Mouse (Mus musculus) heart, postnatal 0 days (tissue): ENCODE data around the gene Cep295nl. TPM values are rescaled to one million over a fixed set of nuclear protein-coding genes. Genes with fewer than 3 reads are reported as not detected.
"Not testable (repeated sequence)": the region's sequence is repeated elsewhere in the genome, so short reads cannot be mapped to it uniquely, and the experiment has no call there.

ENCODE experiments used
- ATAC-seq: fragments of 200-750 bp; cut with Nextera tagmentation; 2 replicates; pipeline ENCODE4 v1.8.0; 2017; ENCODE audit warnings: low read depth, moderate number of reproducible peaks, moderate library complexity; ENCODE audit not compliant: insufficient read depth
- DNase-seq: peaks from one replicate; pipeline ENCODE4 v3.0.0-alpha.2; 2016; ENCODE audit warnings: low spot score
- H3K27ac ChIP-seq: fragments of 300-500 bp; sonication (generic); 2 replicates; pipeline ENCODE4 v1.5.1; 2014; ENCODE audit warnings: low read depth, mild to moderate bottlenecking
- H3K27me3 ChIP-seq: fragments of 300-500 bp; sonication (generic); 2 replicates; pipeline ENCODE4 v1.6.1; 2014; ENCODE audit warnings: low read length, mixed read lengths; ENCODE audit not compliant: control insufficient read depth, insufficient read depth
- H3K36me3 ChIP-seq: fragments of 300-500 bp; sonication (generic); replicated peaks from 2 replicates; pipeline ENCODE4 v1.6.1; 2014; ENCODE audit warnings: low read length, mixed read lengths; ENCODE audit not compliant: control insufficient read depth, insufficient read depth
- H3K4me1 ChIP-seq: fragments of 300-500 bp; sonication (generic); 2 replicates; pipeline ENCODE4 v1.6.1; 2014; ENCODE audit warnings: antibody characterized with exemption; ENCODE audit not compliant: control insufficient read depth, insufficient read depth
- H3K4me2 ChIP-seq: fragments of 300-500 bp; sonication (generic); 2 replicates; pipeline ENCODE4 v1.6.1; 2014; ENCODE audit warnings: low read depth, mild to moderate bottlenecking, low read length, moderate library complexity
- H3K4me3 ChIP-seq: fragments of 300-500 bp; sonication (generic); 2 replicates; pipeline ENCODE4 v1.5.1; 2014; ENCODE audit warnings: low read depth, low read length
- H3K9ac ChIP-seq: fragments of 300-500 bp; sonication (generic); replicated peaks from 2 replicates; pipeline ENCODE4 v1.6.1; 2014; ENCODE audit warnings: low read depth, low read length, mixed read lengths
- H3K9me3 ChIP-seq: fragments of 300-500 bp; sonication (generic); replicated peaks from 2 replicates; pipeline ENCODE4 v1.6.1; 2016; ENCODE audit warnings: low read length; ENCODE audit not compliant: control insufficient read depth
- CTCF ChIP-seq: IDR thresholded peaks from 2 replicates; pipeline ENCODE4 v1.5.1; 2016; ENCODE audit warnings: antibody characterized with exemption, control low read depth, low read depth
- EP300 ChIP-seq: IDR thresholded peaks from 2 replicates; pipeline ENCODE4 v1.6.1; 2016; ENCODE audit warnings: antibody characterized with exemption, low read depth
- WGBS: fragments of 180-500 bp; shearing (Covaris S2); extraction: QIAGEN DNeasy Blood & Tissue Kit; methylation state at CpG from one replicate; pipeline ENCODE4 v1.1.7; 2014; 5-methylcytosine and 5-hydroxymethylcytosine counted together
- polyA plus RNA-seq: library from polyadenylated mRNA; unstranded; fragments of >200 nt; fragmentation: Nextera tagmentation; extraction: Ambion mirVana; gene quantifications from 2 replicates; pipeline ENCODE4 v1.2.1, GENCODE M21; 2015
- total RNA-seq: library from RNA; depleted of rRNA; stranded (reverse); fragments of >200 nt; gene quantifications from 2 replicates; pipeline ENCODE4 v1.2.3, GENCODE M21; 2014; ENCODE audit warnings: low replicate concordance

Gene Cep295nl
- total and polyA plus RNA-seq, 2 experiments from 2014 or later, result 0.31 TPM; not detected in 1

DNA sequence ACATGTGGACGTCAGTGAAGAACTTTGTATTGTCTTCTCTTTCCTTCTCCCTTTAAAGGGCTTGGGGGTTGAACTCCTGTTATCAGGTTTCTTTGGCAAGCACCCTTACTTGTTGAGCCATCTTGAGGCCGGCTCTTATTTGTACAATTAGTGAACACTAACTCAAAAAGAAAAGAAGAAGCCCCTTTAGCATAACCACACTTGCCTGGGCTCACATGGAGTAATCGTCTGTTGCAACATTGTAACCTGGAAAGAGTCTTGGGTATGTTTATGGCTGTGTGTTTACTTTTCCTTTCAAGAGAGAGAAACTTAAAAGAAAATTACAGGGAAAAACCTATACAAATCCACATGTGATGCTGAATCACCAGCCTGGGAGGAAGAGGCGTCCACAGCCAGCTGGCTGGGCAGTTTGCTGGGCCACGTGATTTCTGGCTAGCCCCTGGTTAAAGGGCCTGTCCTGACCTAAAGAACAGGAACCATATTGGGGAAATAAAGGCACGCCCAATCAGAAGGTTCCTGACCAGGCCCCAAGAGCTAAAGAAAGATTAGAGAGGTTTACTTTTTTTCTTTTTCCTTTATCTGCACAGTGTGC is 30.1 kb downstream of the Cep295nl start:
- peaks cover 59% of the 10 kb centered on the region for H3K36me3 ChIP-seq
- no peak overlapping the region for H3K9ac ChIP-seq
- H3K27ac ChIP-seq, result no peak overlapping the region
- DNase-seq, result no peak
- no peak for ATAC-seq
- H3K4me3 ChIP-seq, result no peak overlapping the region
- TF ChIP-seq EP300 (no peak), CTCF (no peak)
- WGBS, result 74% methylated on average over 6 of the region's 6 CpGs
- no peaks in the 10 kb centered on the region for H3K27me3 ChIP-seq
- no peak overlapping the region for H3K4me2 ChIP-seq
- H3K4me1 ChIP-seq, result peaks cover 5% of the 10 kb centered on the region; the same call in 1 of the 2 replicates
- H3K9me3 ChIP-seq, result no peaks in the 10 kb centered on the region

DNA sequence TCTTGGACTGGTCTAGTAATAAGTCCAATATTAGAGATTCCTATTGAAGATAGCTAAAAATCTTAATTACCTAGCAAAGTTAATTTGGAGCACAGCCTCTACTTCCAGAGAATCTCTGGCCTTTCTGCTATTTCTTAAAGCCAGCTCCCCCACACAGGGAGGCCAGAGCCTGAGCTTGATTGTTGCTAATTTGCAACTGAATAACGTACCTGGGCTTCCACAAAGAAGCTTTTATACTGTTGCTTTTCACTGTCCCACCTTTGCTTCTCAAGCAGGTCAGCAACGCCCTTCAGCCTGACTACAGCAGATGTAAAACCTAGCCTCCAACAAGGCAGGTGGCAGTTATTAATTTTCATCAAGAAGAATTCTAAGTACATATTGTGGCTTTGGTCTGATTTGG is 34.3 kb downstream of the Cep295nl start:
- H3K27me3 ChIP-seq, ATAC-seq, DNase-seq, H3K4me3 ChIP-seq, H3K4me2 ChIP-seq, H3K4me1 ChIP-seq, H3K9me3 ChIP-seq, H3K9ac ChIP-seq, H3K27ac ChIP-seq: not testable (repeated sequence)
- H3K36me3 ChIP-seq, result peaks cover 44% of the 10 kb centered on the region
- WGBS, result 82% methylated on average over 2 of the region's 2 CpGs

DNA sequence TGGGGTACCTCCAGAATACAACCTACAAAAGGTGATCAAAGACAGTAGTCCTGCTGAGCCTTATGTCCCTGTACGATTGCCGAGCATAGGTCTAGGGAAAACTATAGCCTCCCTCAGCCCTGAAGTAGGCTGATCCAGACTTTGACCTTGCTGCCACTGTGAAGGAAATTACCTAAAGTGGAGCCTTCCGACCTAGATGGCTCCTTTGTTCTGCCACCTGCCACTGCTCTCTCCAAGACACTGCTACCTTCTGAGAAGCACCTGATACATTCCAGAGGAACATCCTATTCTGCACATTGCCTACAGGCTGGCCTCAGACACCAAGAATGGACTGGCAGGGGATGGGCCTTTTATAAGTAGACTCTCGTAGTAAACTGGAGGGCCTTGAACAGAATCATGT is 38.3 kb downstream of the Cep295nl start:
- H3K4me1 ChIP-seq, DNase-seq, H3K27me3 ChIP-seq, H3K9ac ChIP-seq, H3K4me3 ChIP-seq, H3K4me2 ChIP-seq, H3K27ac ChIP-seq, ATAC-seq, H3K9me3 ChIP-seq: not testable (repeated sequence)
- 87% methylated on average over 4 of the region's 4 CpGs for WGBS
- H3K36me3 ChIP-seq, result peaks cover 37% of the 10 kb centered on the region

DNA sequence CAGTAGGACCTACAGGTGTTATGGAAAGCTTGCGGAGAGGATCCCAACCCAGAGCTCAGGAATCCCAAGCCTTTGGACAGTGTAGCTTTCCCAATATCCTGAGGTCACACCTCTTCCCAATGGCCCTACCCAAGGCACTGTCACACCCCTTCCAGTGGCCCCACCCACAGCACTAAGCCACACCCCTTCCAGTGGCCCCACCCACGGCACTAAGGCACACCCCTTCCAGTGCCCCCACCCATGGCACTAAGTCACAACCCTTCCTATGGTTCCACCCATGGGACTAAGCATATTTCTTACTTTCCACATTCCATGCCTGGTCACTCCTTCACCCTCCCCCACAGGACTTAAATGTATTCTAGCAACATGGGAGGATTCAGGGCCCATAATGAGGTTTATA is 43.5 kb downstream of the Cep295nl start:
- no peaks in the 10 kb centered on the region for H3K4me1 ChIP-seq
- DNase-seq (no peak), ATAC-seq (no peak)
- no peak overlapping the region for H3K27ac ChIP-seq
- peaks cover 29% of the 10 kb centered on the region; the same call in 1 of the 2 replicates for H3K36me3 ChIP-seq
- 61% methylated on average over 2 of the region's 2 CpGs for WGBS
- no peaks in the 10 kb centered on the region for H3K27me3 ChIP-seq
- no peaks in the 10 kb centered on the region for H3K9me3 ChIP-seq
- H3K9ac ChIP-seq, result no peak overlapping the region
- TF ChIP-seq EP300 (no peak), CTCF (no peak)
- H3K4me3 ChIP-seq, result no peak overlapping the region
- H3K4me2 ChIP-seq, result no peak overlapping the region

DNA sequence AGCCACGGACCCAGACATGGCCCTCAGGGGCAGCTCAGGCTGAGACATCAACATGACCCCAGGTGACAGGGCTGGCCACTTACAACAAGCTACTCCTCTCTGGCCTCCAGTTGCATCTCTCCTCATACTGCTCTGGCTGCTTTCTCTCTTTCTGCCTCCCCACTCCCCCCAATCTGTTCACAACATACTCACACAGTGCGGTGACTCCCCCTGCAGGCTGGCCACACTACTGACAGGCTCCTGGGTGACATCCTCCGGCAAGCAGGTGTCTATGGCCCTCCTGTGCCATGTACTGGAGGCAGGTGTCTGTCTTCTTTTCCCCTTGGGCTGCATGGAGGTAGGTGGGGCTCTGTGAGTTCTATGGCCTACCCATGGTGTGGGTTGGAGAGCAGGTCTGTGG is 44.3 kb downstream of the Cep295nl start:
- Histone ChIP-seq H3K9ac (no peak overlapping the region), H3K36me3 (peaks cover 21% of the 10 kb centered on the region; the same call in 1 of the 2 replicates), H3K9me3 (no peaks in the 10 kb centered on the region), H3K4me3 (no peak overlapping the region), H3K27me3 (no peaks in the 10 kb centered on the region), H3K27ac (no peak overlapping the region), H3K4me2 (no peak overlapping the region), H3K4me1 (no peaks in the 10 kb centered on the region)
- ATAC-seq (no peak), DNase-seq (no peak)
- WGBS, result 85% methylated on average over 3 of the region's 3 CpGs
- no peak for TF ChIP-seq EP300

DNA sequence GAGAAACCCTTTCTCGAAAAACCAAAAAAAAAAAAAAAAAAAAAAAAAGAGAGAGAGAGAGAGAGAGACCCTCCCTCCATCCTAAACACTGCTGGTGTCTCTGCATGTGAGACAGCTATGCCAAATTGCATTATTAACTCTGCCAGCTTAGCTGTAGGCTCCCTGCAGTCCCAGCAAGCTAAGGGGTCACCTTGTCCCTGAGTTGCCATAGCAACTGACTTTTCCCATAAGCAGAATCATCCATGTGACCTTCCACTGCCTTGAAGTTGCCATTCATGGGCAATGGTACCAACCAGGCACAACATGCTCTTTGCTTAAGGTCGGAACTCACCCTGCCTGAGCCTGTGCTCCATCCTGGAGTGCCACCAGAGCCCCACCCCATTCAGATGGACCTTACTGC is 47.3 kb downstream of the Cep295nl start:
- ATAC-seq (no peak), DNase-seq (no peak)
- H3K9ac ChIP-seq, result no peak overlapping the region
- no peak overlapping the region for H3K4me2 ChIP-seq
- TF ChIP-seq CTCF (no peak), EP300 (no peak)
- H3K4me3 ChIP-seq, result no peak overlapping the region
- H3K9me3 ChIP-seq, result no peaks in the 10 kb centered on the region
- H3K4me1 ChIP-seq, result peaks cover 5% of the 10 kb centered on the region; the same call in 1 of the 2 replicates
- H3K27me3 ChIP-seq, result no peaks in the 10 kb centered on the region
- H3K27ac ChIP-seq, result no peak overlapping the region
- WGBS, result 62% methylated on average over 2 of the region's 2 CpGs
- H3K36me3 ChIP-seq, result no peaks in the 10 kb centered on the region
